Mouse (Mus musculus): ENCODE results near the gene S100a10. TPM values are rescaled to one million over a fixed set of nuclear protein-coding genes. Genes with fewer than 3 reads are reported as not detected.
"Not testable (repeated sequence)": the region's sequence is repeated elsewhere in the genome, so short reads cannot be mapped to it uniquely, and the experiment has no call there.

The S100a10 gene
- total RNA-seq, 2 experiments from 2014 or later, result 99.6 to 111 TPM

- DNase-seq (ENCODE audit: low spot score), result no peak
- intact Hi-C loops (cut with DNase I), result loop anchor here (2.0 kb wide), 2 partner anchors 18 to 28 kb away; no protein-coding TSS in a partner anchor
These were observed 14.2 kb downstream of the S100a10 start for GRCm38 (mm10) chr3:93569046-93569445.

DNA sequence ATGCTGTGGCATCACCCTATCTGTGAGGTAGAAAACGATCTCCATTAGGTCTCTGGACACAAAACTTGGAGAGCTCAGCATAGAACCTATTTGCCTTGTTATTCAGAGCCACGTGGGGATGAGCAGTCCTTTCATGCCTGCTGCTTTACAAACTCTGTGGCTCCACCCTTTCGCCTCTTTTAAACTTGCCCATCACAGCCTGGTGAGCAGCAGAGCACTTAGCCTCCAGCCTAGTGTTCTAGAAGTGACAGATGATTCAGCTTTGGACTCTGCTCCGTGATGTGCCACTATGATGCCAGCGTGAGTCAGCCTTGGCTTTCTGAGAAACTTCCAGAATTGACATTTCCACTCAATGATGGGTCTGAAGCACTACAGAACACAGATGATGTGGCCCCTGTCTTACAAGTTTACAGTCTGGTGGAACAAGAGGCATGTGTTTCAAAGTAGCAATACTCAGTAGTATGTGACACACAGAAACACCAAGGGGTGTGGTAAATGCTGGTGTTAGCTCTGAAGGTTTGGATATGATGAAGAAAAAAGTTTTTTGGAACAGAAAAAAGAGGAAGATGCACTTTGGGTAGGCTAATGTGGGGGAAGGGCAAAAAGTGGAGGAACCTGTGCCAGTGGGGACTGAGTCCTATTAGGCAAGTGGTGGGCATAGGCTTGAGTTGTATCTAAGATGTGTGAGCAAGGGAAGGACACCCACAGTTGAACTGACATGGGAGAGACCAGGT is 17.3 kb downstream of the S100a10 start:
- no peak for DNase-seq (ENCODE audit: low spot score)
- intact Hi-C loops (cut with DNase I), result no loop called here

DNA sequence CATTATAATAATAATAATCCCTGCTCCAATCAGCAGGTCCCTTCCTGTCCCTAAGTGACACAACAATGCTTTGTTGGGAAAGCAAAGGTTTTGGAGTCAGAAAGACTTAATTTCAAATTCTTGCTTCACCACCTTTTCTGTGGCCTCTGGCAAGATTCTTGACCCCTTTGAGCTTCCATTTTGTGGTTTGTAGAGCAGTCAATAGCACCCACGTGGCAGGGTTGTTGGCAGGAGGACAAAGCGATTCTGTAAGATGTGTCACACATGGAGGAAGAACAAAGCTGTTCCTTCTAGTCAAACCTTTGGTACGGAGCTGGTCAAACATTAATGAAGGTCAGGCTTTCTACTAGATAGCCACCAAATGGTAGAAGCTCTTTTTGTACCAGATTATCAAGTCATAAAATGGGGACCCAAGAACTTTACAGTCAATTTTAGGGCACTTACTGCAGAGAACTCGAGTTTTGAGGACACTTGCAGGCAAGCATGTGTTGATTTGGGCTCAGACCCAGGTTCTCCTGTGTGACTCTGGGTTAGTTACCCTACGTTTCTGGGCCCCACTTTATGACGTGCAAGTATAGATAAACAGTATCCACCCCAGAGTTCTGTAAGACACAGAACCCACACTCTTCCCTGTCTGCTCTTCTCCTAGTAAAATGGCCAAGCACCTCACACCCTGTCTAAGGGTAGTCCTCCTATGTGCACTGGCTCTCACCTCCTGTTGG is 24.6 kb downstream of the S100a10 start:
- intact Hi-C loops (cut with DNase I), result no loop called here
- no peak for DNase-seq (ENCODE audit: low spot score)

DNA sequence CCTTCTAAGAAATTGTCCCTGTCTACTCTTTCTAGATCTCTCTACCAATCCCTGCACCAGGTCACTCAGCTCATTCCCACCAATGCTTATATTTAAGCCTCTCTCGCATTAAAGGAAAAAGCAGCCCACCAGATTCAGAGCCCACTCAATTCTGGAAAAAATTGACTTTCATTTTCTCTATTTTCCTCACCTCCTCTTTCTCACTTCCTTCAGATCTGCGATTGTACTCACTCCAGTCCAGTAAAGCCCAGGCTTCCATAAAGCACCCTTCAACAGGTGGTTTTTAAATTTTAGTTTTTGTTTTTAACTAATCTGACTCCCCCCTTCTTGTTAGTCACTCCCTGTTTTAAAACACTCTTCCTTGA is 25.1 kb downstream of the S100a10 start:
- intact Hi-C loops (cut with DNase I), result no loop called here
- no peak for DNase-seq (ENCODE audit: low spot score)

DNA sequence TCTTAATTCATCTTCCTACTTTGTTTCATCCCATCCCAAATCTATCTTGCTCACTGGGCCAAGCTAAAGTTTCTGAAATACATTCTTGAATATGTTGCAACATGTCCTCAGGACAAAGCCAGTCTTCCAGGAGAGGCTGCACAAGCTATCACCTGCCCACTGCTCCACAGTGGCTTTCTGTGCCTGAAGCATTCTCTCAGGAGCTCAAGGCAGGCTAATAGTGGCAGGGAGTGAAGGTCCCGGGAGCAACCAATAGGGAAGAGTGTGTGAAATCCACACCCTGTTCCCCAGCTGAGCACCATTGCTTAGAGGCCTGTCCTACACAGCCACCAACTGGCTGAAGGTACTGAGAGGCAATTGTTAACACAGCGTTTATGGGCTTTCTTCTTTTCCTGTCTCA is 26.1 kb downstream of the S100a10 start:
- intact Hi-C loops (cut with DNase I), result no loop called here
- no peak for DNase-seq (ENCODE audit: low spot score)

DNA sequence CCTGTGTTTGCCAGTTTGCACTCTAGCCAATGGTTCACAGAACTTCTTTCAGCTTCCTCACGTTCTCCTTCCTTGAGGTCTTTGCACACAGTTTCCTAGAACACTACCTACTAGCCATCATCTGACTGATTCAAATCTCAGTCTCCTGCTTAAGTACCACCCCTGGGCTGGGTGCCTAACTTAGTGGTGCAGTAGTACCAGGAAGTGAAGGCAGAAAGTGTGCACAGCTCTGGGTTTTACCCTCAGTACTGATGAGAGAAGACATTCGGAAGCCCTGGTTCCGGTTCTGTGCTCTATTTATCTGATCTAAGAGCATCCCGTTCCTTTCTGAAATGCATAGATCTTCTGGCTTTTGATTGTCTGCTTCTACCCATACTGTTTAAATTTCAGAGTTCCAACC is 26.8 kb downstream of the S100a10 start:
- DNase-seq (ENCODE audit: low spot score), result no peak
- intact Hi-C loops (cut with DNase I), result no loop called here

DNA sequence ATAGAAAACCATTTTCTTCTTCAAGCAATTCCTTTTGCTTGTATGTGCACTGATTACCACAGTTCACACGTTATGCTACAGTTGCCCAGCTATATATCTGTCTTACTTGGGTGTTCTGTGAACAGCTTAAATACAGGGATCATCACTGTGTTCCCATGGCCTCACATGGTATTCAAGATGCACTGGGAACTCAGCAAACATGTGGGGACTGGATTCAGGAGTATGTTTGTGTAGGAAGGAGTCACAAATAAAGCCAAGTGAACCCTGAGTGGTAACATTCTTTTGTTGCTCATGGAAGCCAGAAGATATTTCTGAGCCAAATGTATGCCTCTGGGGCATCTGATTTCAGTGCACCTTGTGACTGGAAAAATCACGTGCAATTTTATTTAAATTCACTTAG is 28.2 kb downstream of the S100a10 start:
- DNase-seq (ENCODE audit: low spot score), result no peak
- intact Hi-C loops (cut with DNase I), result no loop called here

GRCm38 (mm10) chr3:93589629-93590028 is 34.7 kb downstream of the S100a10 start:
- intact Hi-C loops (cut with DNase I), result no loop called here
- DNase-seq (ENCODE audit: low spot score), result no peak

DNA sequence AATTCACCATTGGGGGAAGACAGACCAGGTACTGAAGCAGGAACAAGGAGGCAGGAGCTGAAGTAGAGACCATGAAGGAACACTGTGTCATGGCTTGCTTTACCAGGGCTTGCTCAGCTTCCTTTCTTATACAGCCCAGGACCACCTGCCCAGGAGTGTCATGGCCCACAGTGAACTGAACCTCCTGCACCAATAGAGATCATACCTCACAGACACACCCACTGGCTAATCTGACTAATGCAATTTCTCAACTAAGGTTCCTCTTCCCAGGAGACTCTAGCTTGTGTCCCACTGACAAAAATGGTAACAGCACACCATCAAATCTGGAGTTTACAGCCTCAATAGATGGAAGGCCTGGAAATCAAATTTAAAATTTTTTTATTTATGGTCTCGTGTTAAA is 35.4 kb downstream of the S100a10 start:
- no peak for DNase-seq (ENCODE audit: low spot score)
- intact Hi-C loops (cut with DNase I), result no loop called here

GRCm38 (mm10) chr3:93592100-93592499 is 37.2 kb downstream of the S100a10 start:
- intact Hi-C loops (cut with DNase I), result no loop called here

DNA sequence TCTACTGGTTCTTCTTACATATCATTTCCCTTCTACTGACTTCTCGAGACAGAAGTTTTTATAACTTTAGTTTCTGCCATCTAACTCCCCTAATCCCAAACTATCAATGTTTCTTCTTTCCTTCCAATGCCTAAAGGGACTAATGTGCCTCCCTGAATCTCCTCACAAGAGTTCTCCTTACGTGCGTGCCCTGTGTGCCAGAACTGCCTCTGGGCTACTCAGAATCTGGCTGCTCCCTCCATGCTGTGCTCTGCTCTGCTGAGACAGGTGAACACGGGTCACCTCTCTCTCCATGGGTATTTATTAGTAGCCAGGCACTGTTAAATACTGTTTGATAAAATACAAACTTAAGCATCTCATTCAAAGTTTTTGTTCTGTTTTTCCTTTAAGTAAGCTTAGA is 38.1 kb downstream of the S100a10 start:
- intact Hi-C loops (cut with DNase I), result no loop called here
- no peak for DNase-seq (ENCODE audit: low spot score)

More at GRCm38 (mm10) chr3:93592100-93592499, 37.2 kb downstream of the S100a10 start:
- DNase-seq (ENCODE audit: low spot score), result no peak

- peak; percentile 23 for DNase-seq (ENCODE audit: low spot score)
- intact Hi-C loops (cut with DNase I), result no loop called here
These were observed 38.6 kb downstream of the S100a10 start for GRCm38 (mm10) chr3:93593512-93593911.

DNA sequence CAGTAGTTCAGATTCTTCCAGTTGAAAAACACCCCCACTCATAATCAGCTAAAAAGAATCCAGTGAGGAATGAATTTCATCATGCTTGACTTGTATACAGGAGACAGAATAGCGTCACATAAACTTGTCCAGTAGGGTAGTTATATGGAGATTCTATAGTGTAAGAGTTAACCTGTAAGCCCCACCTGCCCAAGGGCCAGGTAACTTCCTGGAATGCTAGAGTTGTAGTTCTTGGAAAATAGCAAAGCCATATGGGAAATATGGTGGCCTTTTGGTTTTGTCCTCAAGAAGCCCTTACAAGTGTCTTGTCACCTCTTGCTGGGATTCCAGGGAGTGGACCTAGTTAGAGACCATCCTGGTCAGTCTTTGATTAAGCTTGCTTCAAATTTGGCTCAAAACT is 41.8 kb downstream of the S100a10 start:
- DNase-seq (ENCODE audit: low spot score), result no peak
- intact Hi-C loops (cut with DNase I), result loop anchor here (2.0 kb wide), 1 partner anchor 28 kb away; no protein-coding TSS in a partner anchor

DNA sequence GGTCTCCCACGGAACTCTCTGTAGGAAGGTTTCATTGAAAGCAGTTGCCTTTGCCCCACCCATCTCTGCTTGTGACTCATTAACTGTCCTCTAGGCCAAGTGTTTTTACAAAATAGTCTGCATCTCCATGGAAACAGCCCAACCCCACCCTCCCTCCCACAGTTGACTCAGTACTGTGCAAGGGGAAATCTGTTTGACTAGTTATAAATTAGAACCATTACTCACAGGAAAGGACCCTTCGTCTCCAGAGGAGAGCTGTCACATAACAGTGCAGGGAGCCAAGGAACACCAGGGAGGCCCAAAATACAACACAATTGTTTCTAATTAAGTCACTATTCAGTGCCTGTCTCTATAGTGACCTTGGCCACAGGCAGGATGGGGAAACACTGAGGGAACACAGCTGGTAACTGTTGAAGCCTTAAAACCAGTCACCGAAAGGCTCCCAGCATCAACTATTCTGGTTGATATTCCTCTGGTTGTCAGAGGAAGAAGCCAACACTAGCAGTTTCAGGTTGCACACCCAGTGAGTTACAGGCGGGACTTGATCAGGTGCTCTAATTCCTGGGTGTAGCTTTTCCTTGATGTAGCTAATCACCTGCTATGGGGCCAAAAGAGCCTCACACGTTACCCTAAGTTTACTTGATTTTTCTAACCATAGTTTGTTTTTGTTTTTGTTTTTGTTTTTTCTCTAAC is 42.5 kb downstream of the S100a10 start:
- intact Hi-C loops (cut with DNase I), result loop anchor here (2.0 kb wide), 1 partner anchor 29 kb away; no protein-coding TSS in a partner anchor
- peak; percentile 77 for DNase-seq (ENCODE audit: low spot score)

- DNase-seq (ENCODE audit: low spot score), result no peak
- intact Hi-C loops (cut with DNase I), result loop anchor here (2.0 kb wide), 1 partner anchor 29 kb away; no protein-coding TSS in a partner anchor
These were observed 43.1 kb downstream of the S100a10 start for GRCm38 (mm10) chr3:93597970-93598369.

DNA sequence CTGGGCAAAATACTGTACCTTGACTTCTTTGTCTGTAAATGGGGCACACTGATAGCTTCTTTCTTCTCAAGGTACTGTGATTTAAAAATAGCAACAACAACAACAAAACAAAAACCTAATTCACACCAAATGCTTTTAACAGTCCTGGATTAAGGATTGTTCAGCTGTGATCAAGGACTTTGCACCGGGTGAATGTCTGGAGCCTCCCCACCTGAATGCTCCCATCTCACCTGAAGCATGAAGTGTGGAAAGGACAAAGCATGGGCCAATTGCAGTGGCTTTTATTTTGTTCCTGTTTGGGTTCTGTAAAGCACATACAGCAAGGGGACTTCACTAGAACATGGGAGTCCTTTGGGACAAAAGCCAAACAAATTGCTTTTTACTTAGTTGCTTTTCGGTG is 45.3 kb downstream of the S100a10 start:
- intact Hi-C loops (cut with DNase I), result no loop called here
- DNase-seq (ENCODE audit: low spot score), result no peak

GRCm38 (mm10) chr3:93601903-93602302 is 47.0 kb downstream of the S100a10 start:
- intact Hi-C loops (cut with DNase I), result no loop called here
- no peak for DNase-seq (ENCODE audit: low spot score)

- DNase-seq (ENCODE audit: low spot score); intact Hi-C loops (cut with DNase I): not testable (repeated sequence)
These were observed 54.1 kb downstream of the S100a10 start for GRCm38 (mm10) chr3:93608970-93609369.
